Mouse (Mus musculus): ENCODE data around the gene Gjb1.

DNA sequence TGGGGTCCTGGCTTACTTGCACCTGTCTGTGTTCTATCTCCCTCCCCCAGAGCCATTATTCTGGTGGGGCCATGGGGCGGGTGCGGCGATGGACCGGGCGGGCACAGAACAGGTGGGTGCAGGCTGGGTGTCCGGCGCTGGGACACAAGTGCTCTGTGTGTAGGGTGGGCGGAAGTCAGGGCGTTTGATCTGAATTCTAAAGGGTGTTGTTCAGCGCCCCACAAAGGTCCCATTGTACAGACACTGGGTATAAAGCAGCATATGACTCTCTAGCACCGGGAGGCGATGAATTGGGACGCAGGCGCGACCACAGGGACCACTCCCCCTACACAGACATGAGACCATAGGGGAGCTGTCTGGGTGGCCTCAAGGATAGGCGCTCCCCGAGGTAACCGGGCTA is 7.3 kb downstream of the Gjb1 start:
- TF ChIP-seq CTCF (IDR thresholded peaks at IDR 0.05; ENCODE audit: low read depth, low read length) (no peak), TAL1 (conservative IDR thresholded peaks at IDR 0.05; ENCODE audit: low read depth, low read length) (no peak), GATA1 (IDR thresholded peaks at IDR 0.05; ENCODE audit: borderline replicate concordance, low read length) (no peak)
